Mouse (Mus musculus): ENCODE measurements around the gene Astn1. TPM values are rescaled to one million over a fixed set of nuclear protein-coding genes. Genes with fewer than 3 reads are reported as not detected.
A peak's percentile ranks its signal among the peaks of the same experiment; 100 is the strongest.

Astn1 gene
- polyA plus RNA-seq, 1 experiment from 2014 or later = 70.6 TPM

DNA sequence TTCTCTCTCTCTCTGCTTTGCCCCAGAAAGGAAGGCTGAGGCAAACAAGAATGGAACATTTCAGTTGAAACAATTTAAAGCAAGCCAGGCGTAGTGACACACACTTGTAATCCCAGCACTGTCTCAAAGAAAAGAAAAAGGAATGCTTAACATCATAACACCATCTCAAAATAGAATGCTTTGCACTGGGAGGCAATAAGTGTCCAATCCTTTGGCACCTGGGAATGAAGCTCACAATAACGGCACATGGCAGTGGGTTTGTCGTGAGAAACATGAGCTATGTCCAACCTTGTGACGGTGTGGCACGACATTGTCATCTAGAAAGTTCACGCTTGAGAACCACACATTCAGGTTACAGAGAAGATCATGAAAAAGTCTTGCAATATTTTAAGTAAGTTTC is 191.3 kb downstream of the Astn1 start:
- no peak overlapping the region for H3K27ac ChIP-seq (ENCODE audit: low read depth, low read length)
- no peak overlapping the region for H3K4me3 ChIP-seq (ENCODE audit: low read depth, low read length)
- no peaks in the 10 kb centered on the region for H3K4me1 ChIP-seq (ENCODE audit: control insufficient read depth, insufficient read depth, low read length)
- WGBS = 89% methylated on average over 6 of the region's 6 CpGs
- H3K9ac ChIP-seq (replicated peaks; ENCODE audit: low read depth, low read length) = no peak overlapping the region
- no peak for ATAC-seq (ENCODE audit: low read depth)
- no peak overlapping the region for H3K4me2 ChIP-seq (ENCODE audit: low read depth, low read length)
- H3K36me3 ChIP-seq (ENCODE audit: control insufficient read depth, insufficient read depth, low read length) = no peaks in the 10 kb centered on the region
- no peaks in the 10 kb centered on the region for H3K27me3 ChIP-seq (ENCODE audit: control insufficient read depth, insufficient read depth, low read length)
- H3K9me3 ChIP-seq (ENCODE audit: control insufficient read depth, low read length) = no peaks in the 10 kb centered on the region

DNA sequence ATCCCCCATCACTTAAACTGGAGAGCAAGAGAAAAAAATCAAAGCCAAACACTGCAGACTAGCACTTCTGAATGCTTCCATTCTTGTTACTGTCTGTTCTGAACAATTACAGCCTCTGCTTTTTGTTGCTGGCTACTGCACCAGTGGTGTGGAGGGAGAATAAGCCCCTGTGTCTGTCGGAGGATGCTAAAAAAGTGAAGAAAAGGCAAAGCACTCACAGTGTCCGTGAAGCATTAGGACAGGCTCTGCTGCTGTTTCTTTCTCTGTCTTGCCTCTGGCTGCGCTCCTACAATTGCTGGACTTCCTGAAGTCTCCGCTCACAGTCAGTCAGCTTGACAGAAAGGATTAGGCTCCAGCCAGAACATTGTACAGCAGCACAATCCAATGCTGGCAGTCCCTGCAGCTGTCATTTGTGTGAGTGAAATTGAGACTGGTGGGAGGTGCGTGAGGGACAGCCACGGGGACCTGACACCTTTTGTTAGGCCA is 192.0 kb downstream of the Astn1 start:
- H3K27ac ChIP-seq (ENCODE audit: low read depth, low read length) = no peak overlapping the region
- no peaks in the 10 kb centered on the region for H3K36me3 ChIP-seq (ENCODE audit: control insufficient read depth, insufficient read depth, low read length)
- no peaks in the 10 kb centered on the region for H3K4me1 ChIP-seq (ENCODE audit: control insufficient read depth, insufficient read depth, low read length)
- no peaks in the 10 kb centered on the region for H3K27me3 ChIP-seq (ENCODE audit: control insufficient read depth, insufficient read depth, low read length)
- no peak for ATAC-seq (ENCODE audit: low read depth)
- WGBS = 9% methylated on average over 6 of the region's 6 CpGs
- H3K9me3 ChIP-seq (ENCODE audit: control insufficient read depth, low read length) = no peaks in the 10 kb centered on the region
- no peak overlapping the region for H3K4me3 ChIP-seq (ENCODE audit: low read depth, low read length)
- H3K9ac ChIP-seq (replicated peaks; ENCODE audit: low read depth, low read length) = no peak overlapping the region
- no peak overlapping the region for H3K4me2 ChIP-seq (ENCODE audit: low read depth, low read length)

DNA sequence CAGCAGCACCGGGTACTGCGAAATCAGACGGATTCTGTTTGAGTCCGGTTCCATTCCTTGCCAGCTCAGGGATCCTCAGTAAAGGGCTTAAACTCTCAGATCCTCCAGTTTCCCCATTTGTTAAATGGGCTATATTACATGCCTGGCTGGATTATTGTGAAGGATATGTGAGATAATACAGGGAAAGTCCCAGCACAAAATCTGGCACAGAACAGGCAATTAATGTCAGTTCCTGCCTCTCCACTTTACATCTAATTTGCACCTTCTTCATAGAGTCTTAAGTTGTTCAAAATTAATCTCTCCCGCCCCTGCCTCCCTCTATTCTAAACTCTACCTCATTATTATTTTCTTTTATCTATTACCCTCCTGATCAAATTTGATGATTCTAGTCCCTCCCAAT is 211.1 kb downstream of the Astn1 start:
- H3K4me3 ChIP-seq (ENCODE audit: low read depth, low read length) = no peak overlapping the region
- H3K27ac ChIP-seq (ENCODE audit: low read depth, low read length) = no peak overlapping the region
- no peaks in the 10 kb centered on the region for H3K9me3 ChIP-seq (ENCODE audit: control insufficient read depth, low read length)
- H3K36me3 ChIP-seq (ENCODE audit: control insufficient read depth, insufficient read depth, low read length) = peaks cover 6% of the 10 kb centered on the region
- no peaks in the 10 kb centered on the region for H3K4me1 ChIP-seq (ENCODE audit: control insufficient read depth, insufficient read depth, low read length)
- H3K27me3 ChIP-seq (ENCODE audit: control insufficient read depth, insufficient read depth, low read length) = no peaks in the 10 kb centered on the region
- no peak overlapping the region for H3K9ac ChIP-seq (replicated peaks; ENCODE audit: low read depth, low read length)
- no peak for ATAC-seq (ENCODE audit: low read depth)
- 94% methylated on average over 5 of the region's 5 CpGs for WGBS
- no peak overlapping the region for H3K4me2 ChIP-seq (ENCODE audit: low read depth, low read length)

DNA sequence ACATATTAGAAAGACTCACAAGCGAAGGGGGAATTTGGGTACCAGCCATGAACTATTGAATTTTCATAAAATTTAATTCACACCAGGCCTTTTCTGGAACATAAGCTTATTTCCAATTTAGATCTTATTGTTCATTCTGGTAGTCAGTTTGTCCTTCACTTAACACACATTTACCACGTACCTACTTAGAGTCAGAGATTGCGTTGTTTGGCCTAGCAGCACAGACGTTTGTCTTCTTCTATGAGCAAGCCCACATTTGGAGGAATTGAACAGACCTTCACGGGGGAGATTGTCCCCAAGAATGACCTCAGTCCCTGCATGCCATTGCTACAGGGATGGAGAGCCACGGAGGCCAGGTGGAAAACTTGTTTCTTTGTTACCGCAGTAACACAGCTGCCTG is 211.5 kb downstream of the Astn1 start:
- ATAC-seq (ENCODE audit: low read depth) = no peak
- H3K4me3 ChIP-seq (ENCODE audit: low read depth, low read length) = no peak overlapping the region
- no peak overlapping the region for H3K9ac ChIP-seq (replicated peaks; ENCODE audit: low read depth, low read length)
- no peak overlapping the region for H3K27ac ChIP-seq (ENCODE audit: low read depth, low read length)
- H3K36me3 ChIP-seq (ENCODE audit: control insufficient read depth, insufficient read depth, low read length) = peaks cover 6% of the 10 kb centered on the region
- H3K9me3 ChIP-seq (ENCODE audit: control insufficient read depth, low read length) = no peaks in the 10 kb centered on the region
- H3K4me2 ChIP-seq (ENCODE audit: low read depth, low read length) = no peak overlapping the region
- WGBS = 92% methylated on average over 7 of the region's 7 CpGs
- no peaks in the 10 kb centered on the region for H3K4me1 ChIP-seq (ENCODE audit: control insufficient read depth, insufficient read depth, low read length)
- H3K27me3 ChIP-seq (ENCODE audit: control insufficient read depth, insufficient read depth, low read length) = no peaks in the 10 kb centered on the region

DNA sequence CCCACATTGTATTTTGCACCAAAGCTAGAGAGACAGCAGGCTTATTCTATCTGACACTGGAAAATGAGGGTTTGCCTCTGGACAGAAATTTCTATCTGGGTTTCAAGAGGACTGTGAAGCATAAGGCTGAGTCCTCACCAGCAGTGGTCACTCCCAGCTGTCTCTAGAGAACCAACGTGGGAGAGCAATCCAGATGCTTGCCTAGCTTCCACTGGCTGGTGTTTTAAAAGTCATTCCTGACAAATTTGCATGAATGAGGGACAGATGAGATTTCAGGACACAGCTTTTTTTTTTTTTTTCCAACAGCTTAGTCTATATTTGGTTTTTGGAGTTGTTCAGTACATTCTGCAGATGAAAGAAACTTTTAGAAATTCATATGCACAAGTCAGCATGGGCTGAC is 213.9 kb downstream of the Astn1 start:
- 64% methylated on average over 1 of the region's 1 CpGs for WGBS
- no peak overlapping the region for H3K27ac ChIP-seq (ENCODE audit: low read depth, low read length)
- ATAC-seq (ENCODE audit: low read depth) = no peak

DNA sequence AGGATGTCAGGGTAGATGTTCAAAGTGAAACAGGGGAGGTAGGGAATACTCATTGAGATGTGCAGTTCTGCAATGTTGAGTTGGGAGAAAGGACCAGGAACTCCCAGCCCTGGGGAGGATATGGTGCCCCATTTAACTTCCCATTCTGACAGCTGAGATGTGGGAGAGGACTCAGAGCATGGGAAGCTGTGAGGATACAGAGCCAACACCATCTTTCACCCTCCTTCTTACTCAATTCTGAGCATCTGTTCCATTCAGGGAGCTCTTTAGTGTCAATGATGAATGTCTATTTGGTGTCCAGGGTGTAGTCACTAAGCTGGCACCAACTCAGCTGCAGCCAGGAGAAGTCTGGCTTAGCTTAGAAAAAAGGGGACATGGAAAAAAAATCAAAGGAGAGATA is 219.7 kb downstream of the Astn1 start:
- no peak for ATAC-seq (ENCODE audit: low read depth)
- Histone ChIP-seq H3K36me3 (ENCODE audit: control insufficient read depth, insufficient read depth, low read length) (no peaks in the 10 kb centered on the region), H3K9ac (replicated peaks; ENCODE audit: low read depth, low read length) (no peak overlapping the region), H3K9me3 (ENCODE audit: control insufficient read depth, low read length) (no peaks in the 10 kb centered on the region), H3K4me3 (ENCODE audit: low read depth, low read length) (no peak overlapping the region), H3K27ac (ENCODE audit: low read depth, low read length) (no peak overlapping the region), H3K27me3 (ENCODE audit: control insufficient read depth, insufficient read depth, low read length) (no peaks in the 10 kb centered on the region), H3K4me1 (ENCODE audit: control insufficient read depth, insufficient read depth, low read length) (no peaks in the 10 kb centered on the region), H3K4me2 (ENCODE audit: low read depth, low read length) (no peak overlapping the region)

More for the DNA sequence above, 213.9 kb downstream of the Astn1 start:
- Histone ChIP-seq H3K9me3 (ENCODE audit: control insufficient read depth, low read length) (no peaks in the 10 kb centered on the region), H3K36me3 (ENCODE audit: control insufficient read depth, insufficient read depth, low read length) (peaks cover 6% of the 10 kb centered on the region), H3K27me3 (ENCODE audit: control insufficient read depth, insufficient read depth, low read length) (no peaks in the 10 kb centered on the region), H3K4me3 (ENCODE audit: low read depth, low read length) (no peak overlapping the region), H3K4me2 (ENCODE audit: low read depth, low read length) (no peak overlapping the region), H3K4me1 (ENCODE audit: control insufficient read depth, insufficient read depth, low read length) (no peaks in the 10 kb centered on the region), H3K9ac (replicated peaks; ENCODE audit: low read depth, low read length) (no peak overlapping the region)

DNA sequence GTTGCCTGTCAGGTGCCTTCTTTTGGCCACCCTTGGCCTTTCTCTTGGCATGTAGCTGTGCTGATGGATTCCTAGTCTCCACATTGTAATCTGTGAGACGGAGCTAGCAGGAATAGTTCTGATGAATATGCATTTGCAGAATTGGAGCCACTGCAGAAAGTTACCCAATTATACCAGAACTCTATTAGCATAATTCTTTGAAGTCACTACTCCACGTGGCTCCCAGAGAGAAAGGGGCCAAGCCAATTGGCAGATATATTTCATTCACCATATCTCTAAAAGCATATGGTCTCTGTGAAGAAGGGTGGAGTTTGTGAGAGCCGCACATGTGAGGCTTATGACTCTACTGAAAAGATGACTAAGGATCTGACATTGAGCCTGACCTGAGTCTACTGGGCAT is 226.8 kb downstream of the Astn1 start:
- Histone ChIP-seq H3K4me1 (ENCODE audit: control insufficient read depth, insufficient read depth, low read length) (no peaks in the 10 kb centered on the region), H3K27me3 (ENCODE audit: control insufficient read depth, insufficient read depth, low read length) (no peaks in the 10 kb centered on the region), H3K4me3 (ENCODE audit: low read depth, low read length) (no peak overlapping the region), H3K9ac (replicated peaks; ENCODE audit: low read depth, low read length) (no peak overlapping the region), H3K9me3 (ENCODE audit: control insufficient read depth, low read length) (no peaks in the 10 kb centered on the region), H3K27ac (ENCODE audit: low read depth, low read length) (no peak overlapping the region), H3K36me3 (ENCODE audit: control insufficient read depth, insufficient read depth, low read length) (no peaks in the 10 kb centered on the region; the same call in 1 of the 2 replicates), H3K4me2 (ENCODE audit: low read depth, low read length) (no peak overlapping the region)
- no peak for ATAC-seq (ENCODE audit: low read depth)
- 81% methylated on average over 3 of the region's 3 CpGs for WGBS

DNA sequence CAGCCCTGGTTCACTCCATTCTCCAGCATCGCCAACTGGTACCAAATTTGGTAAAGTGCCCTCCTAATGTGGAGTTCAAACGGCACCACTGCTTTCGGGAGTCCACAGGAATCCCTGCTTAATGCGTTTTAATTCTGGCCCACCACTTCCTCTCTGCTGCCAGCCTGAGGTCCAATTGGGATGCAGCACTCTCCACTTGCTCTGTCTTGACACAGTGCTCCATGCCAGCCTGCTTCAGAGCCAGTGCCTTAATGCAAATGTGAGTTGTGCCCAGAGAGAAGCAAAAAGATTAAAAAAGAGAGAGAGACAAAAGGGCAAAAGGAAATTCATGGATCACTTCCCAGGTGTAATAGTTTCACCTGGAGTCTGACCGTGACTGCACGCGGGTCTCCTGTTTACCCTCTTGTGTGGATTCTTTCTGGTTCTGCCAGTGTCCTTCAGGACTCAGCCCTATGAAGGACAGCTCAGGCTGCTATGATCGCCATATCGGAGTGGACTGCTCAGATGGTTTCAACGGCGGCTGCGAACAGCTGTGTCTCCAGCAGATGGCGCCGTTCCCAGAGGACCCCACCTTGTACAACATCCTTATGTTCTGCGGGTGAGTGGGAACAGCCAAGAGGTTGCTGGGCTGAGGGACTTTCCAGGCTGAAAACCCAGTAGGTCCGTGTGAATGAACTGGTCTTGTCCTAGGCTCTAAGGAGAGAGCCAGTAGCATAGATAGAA is 234.8 kb downstream of the Astn1 start:
- H3K9ac ChIP-seq (replicated peaks; ENCODE audit: low read depth, low read length) = no peak overlapping the region
- 41% methylated on average over 16 of the region's 16 CpGs for WGBS
- peaks cover 3% of the 10 kb centered on the region; the same call in 1 of the 2 replicates for H3K36me3 ChIP-seq (ENCODE audit: control insufficient read depth, insufficient read depth, low read length)
- H3K4me1 ChIP-seq (ENCODE audit: control insufficient read depth, insufficient read depth, low read length) = no peaks in the 10 kb centered on the region
- H3K9me3 ChIP-seq (ENCODE audit: control insufficient read depth, low read length) = no peaks in the 10 kb centered on the region
- ATAC-seq (ENCODE audit: low read depth) = peak; percentile 57; the same call in 1 of the 2 replicates
- no peaks in the 10 kb centered on the region for H3K27me3 ChIP-seq (ENCODE audit: control insufficient read depth, insufficient read depth, low read length)
- no peak overlapping the region for H3K4me3 ChIP-seq (ENCODE audit: low read depth, low read length)
- H3K27ac ChIP-seq (ENCODE audit: low read depth, low read length) = no peak overlapping the region
- no peak overlapping the region for H3K4me2 ChIP-seq (ENCODE audit: low read depth, low read length)

DNA sequence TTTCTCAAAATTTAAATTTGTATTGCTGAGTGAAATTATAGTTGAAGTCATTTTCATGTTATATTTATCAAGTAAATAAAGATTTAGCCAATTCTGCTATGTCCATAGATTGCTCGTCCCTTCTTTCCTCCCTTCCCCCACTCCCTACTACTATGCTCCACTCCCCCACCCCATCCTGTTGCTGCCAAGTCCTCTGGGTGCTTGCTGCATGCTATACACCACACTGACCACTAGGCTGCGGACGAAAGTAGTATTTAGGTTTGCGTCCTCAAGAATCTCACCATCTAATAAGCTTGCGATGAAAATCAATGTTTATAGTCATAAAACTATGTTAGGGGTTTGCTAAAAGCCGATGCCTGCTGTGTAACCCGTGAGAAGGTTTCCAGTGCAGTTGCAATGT is 235.9 kb downstream of the Astn1 start:
- no peaks in the 10 kb centered on the region for H3K4me1 ChIP-seq (ENCODE audit: control insufficient read depth, insufficient read depth, low read length)
- no peaks in the 10 kb centered on the region for H3K27me3 ChIP-seq (ENCODE audit: control insufficient read depth, insufficient read depth, low read length)
- H3K9ac ChIP-seq (replicated peaks; ENCODE audit: low read depth, low read length) = no peak overlapping the region
- no peaks in the 10 kb centered on the region for H3K9me3 ChIP-seq (ENCODE audit: control insufficient read depth, low read length)
- no peak for ATAC-seq (ENCODE audit: low read depth)
- 77% methylated on average over 7 of the region's 7 CpGs for WGBS
- no peak overlapping the region for H3K4me2 ChIP-seq (ENCODE audit: low read depth, low read length)
- peaks cover 3% of the 10 kb centered on the region; the same call in 1 of the 2 replicates for H3K36me3 ChIP-seq (ENCODE audit: control insufficient read depth, insufficient read depth, low read length)
- no peak overlapping the region for H3K4me3 ChIP-seq (ENCODE audit: low read depth, low read length)
- no peak overlapping the region for H3K27ac ChIP-seq (ENCODE audit: low read depth, low read length)

All from neural tube, embryonic 14.5 days (tissue).